Mouse (Mus musculus): ENCODE measurements at regions not wholly inside any gene's neighbourhood (a gene's known extent, or its start where the extent isn't known, plus 50 kb on each side); places are given as distances from the start of the nearest gene placed in this dataset.
"Not testable (repeated sequence)": the region's sequence is repeated elsewhere in the genome, so short reads cannot be mapped to it uniquely, and the experiment has no call there.

- H3K9me3 ChIP-seq (ENCODE audit: control insufficient read depth, low read length); ATAC-seq; H3K9ac ChIP-seq (ENCODE audit: low read depth, low read length); H3K4me1 ChIP-seq (ENCODE audit: control insufficient read depth, insufficient read depth, low read depth, low read length); H3K36me3 ChIP-seq (ENCODE audit: control insufficient read depth, insufficient read depth, low read length); H3K4me3 ChIP-seq (ENCODE audit: low read length); H3K27me3 ChIP-seq (replicated peaks; ENCODE audit: control insufficient read depth, insufficient read depth, low read length); H3K27ac ChIP-seq (ENCODE audit: low read depth, low read length); H3K4me2 ChIP-seq (ENCODE audit: low read length): not testable (repeated sequence)
- 78% methylated on average over 5 of the region's 7 CpGs for WGBS
Measured at GRCm38 (mm10) chr7:73254972-73255371, 120.3 kb upstream of the Rgma start.

GRCm38 (mm10) chr7:73260140-73260539 lies 115.2 kb upstream of the Rgma start:
- Histone ChIP-seq H3K4me2 (ENCODE audit: low read length) (no peak overlapping the region), H3K27me3 (replicated peaks; ENCODE audit: control insufficient read depth, insufficient read depth, low read length) (no peaks in the 10 kb centered on the region; the same call in 1 of the 2 replicates), H3K4me1 (ENCODE audit: control insufficient read depth, insufficient read depth, low read depth, low read length) (no peaks in the 10 kb centered on the region), H3K27ac (ENCODE audit: low read depth, low read length) (no peak overlapping the region), H3K9me3 (ENCODE audit: control insufficient read depth, low read length) (no peaks in the 10 kb centered on the region), H3K4me3 (ENCODE audit: low read length) (no peak overlapping the region), H3K9ac (ENCODE audit: low read depth, low read length) (no peak overlapping the region), H3K36me3 (ENCODE audit: control insufficient read depth, insufficient read depth, low read length) (no peaks in the 10 kb centered on the region)
- no peak for ATAC-seq
- WGBS = 85% methylated on average over 4 of the region's 4 CpGs

- no peak overlapping the region for H3K9ac ChIP-seq (ENCODE audit: low read depth, low read length)
- H3K36me3 ChIP-seq (ENCODE audit: control insufficient read depth, insufficient read depth, low read length) = no peaks in the 10 kb centered on the region
- no peak for ATAC-seq
- no peak overlapping the region for H3K4me2 ChIP-seq (ENCODE audit: low read length)
- WGBS = 52% methylated on average over 5 of the region's 5 CpGs
- H3K4me3 ChIP-seq (ENCODE audit: low read length) = no peak overlapping the region
- H3K4me1 ChIP-seq (ENCODE audit: control insufficient read depth, insufficient read depth, low read depth, low read length) = no peaks in the 10 kb centered on the region
- no peaks in the 10 kb centered on the region; the same call in 1 of the 2 replicates for H3K27me3 ChIP-seq (replicated peaks; ENCODE audit: control insufficient read depth, insufficient read depth, low read length)
- no peaks in the 10 kb centered on the region for H3K9me3 ChIP-seq (ENCODE audit: control insufficient read depth, low read length)
- H3K27ac ChIP-seq (ENCODE audit: low read depth, low read length) = no peak overlapping the region
Measured at GRCm38 (mm10) chr7:73261750-73262149, 113.6 kb upstream of the Rgma start.

- 41% methylated on average over 3 of the region's 3 CpGs for WGBS
- no peak overlapping the region for H3K4me3 ChIP-seq (ENCODE audit: low read length)
Measured at GRCm38 (mm10) chr7:73262526-73262925, 112.8 kb upstream of the Rgma start.

GRCm38 (mm10) chr7:73269626-73270025 lies 105.7 kb upstream of the Rgma start:
- WGBS = 90% methylated on average over 3 of the region's 3 CpGs
- no peak for ATAC-seq

More at GRCm38 (mm10) chr7:73262526-73262925, 112.8 kb upstream of the Rgma start:
- Histone ChIP-seq H3K36me3 (ENCODE audit: control insufficient read depth, insufficient read depth, low read length) (no peaks in the 10 kb centered on the region), H3K27me3 (replicated peaks; ENCODE audit: control insufficient read depth, insufficient read depth, low read length) (no peaks in the 10 kb centered on the region; the same call in 1 of the 2 replicates), H3K4me1 (ENCODE audit: control insufficient read depth, insufficient read depth, low read depth, low read length) (no peaks in the 10 kb centered on the region), H3K9ac (ENCODE audit: low read depth, low read length) (no peak overlapping the region), H3K9me3 (ENCODE audit: control insufficient read depth, low read length) (no peaks in the 10 kb centered on the region), H3K4me2 (ENCODE audit: low read length) (no peak overlapping the region), H3K27ac (ENCODE audit: low read depth, low read length) (no peak overlapping the region)
- ATAC-seq = no peak; the same call in 1 of the 2 replicates

GRCm38 (mm10) chr7:73272787-73273186 lies 102.5 kb upstream of the Rgma start:
- no peak overlapping the region for H3K9ac ChIP-seq (ENCODE audit: low read depth, low read length)
- H3K9me3 ChIP-seq (ENCODE audit: control insufficient read depth, low read length) = peaks cover 4% of the 10 kb centered on the region
- no peaks in the 10 kb centered on the region for H3K36me3 ChIP-seq (ENCODE audit: control insufficient read depth, insufficient read depth, low read length)
- H3K4me2 ChIP-seq (ENCODE audit: low read length) = no peak overlapping the region
- H3K4me1 ChIP-seq (ENCODE audit: control insufficient read depth, insufficient read depth, low read depth, low read length) = no peaks in the 10 kb centered on the region
- H3K27ac ChIP-seq (ENCODE audit: low read depth, low read length) = no peak overlapping the region
- WGBS = 86% methylated on average over 1 of the region's 1 CpGs
- no peak for ATAC-seq
- no peaks in the 10 kb centered on the region for H3K27me3 ChIP-seq (replicated peaks; ENCODE audit: control insufficient read depth, insufficient read depth, low read length)
- H3K4me3 ChIP-seq (ENCODE audit: low read length) = no peak overlapping the region

More at GRCm38 (mm10) chr7:73269626-73270025, 105.7 kb upstream of the Rgma start:
- Histone ChIP-seq H3K36me3 (ENCODE audit: control insufficient read depth, insufficient read depth, low read length) (no peaks in the 10 kb centered on the region), H3K27ac (ENCODE audit: low read depth, low read length) (no peak overlapping the region), H3K4me2 (ENCODE audit: low read length) (no peak overlapping the region), H3K4me3 (ENCODE audit: low read length) (no peak overlapping the region), H3K4me1 (ENCODE audit: control insufficient read depth, insufficient read depth, low read depth, low read length) (no peaks in the 10 kb centered on the region), H3K9me3 (ENCODE audit: control insufficient read depth, low read length) (peaks cover 4% of the 10 kb centered on the region), H3K27me3 (replicated peaks; ENCODE audit: control insufficient read depth, insufficient read depth, low read length) (no peaks in the 10 kb centered on the region), H3K9ac (ENCODE audit: low read depth, low read length) (no peak overlapping the region)

- no peak overlapping the region for H3K9ac ChIP-seq (ENCODE audit: low read depth, low read length)
- no peaks in the 10 kb centered on the region for H3K36me3 ChIP-seq (ENCODE audit: control insufficient read depth, insufficient read depth, low read length)
- H3K4me1 ChIP-seq (ENCODE audit: control insufficient read depth, insufficient read depth, low read depth, low read length) = no peaks in the 10 kb centered on the region
- H3K4me2 ChIP-seq (ENCODE audit: low read length) = no peak overlapping the region
- peaks cover 6% of the 10 kb centered on the region for H3K9me3 ChIP-seq (ENCODE audit: control insufficient read depth, low read length)
- H3K4me3 ChIP-seq (ENCODE audit: low read length) = no peak overlapping the region
- 81% methylated on average over 9 of the region's 9 CpGs for WGBS
- no peak overlapping the region for H3K27ac ChIP-seq (ENCODE audit: low read depth, low read length)
- no peaks in the 10 kb centered on the region for H3K27me3 ChIP-seq (replicated peaks; ENCODE audit: control insufficient read depth, insufficient read depth, low read length)
- ATAC-seq = no peak
Measured at GRCm38 (mm10) chr7:73275814-73276271, 99.5 kb upstream of the Rgma start.

GRCm38 (mm10) chr7:73278616-73279015 lies 96.7 kb upstream of the Rgma start:
- ATAC-seq = no peak
- Histone ChIP-seq H3K27me3 (replicated peaks; ENCODE audit: control insufficient read depth, insufficient read depth, low read length) (no peaks in the 10 kb centered on the region), H3K4me1 (ENCODE audit: control insufficient read depth, insufficient read depth, low read depth, low read length) (no peaks in the 10 kb centered on the region), H3K4me3 (ENCODE audit: low read length) (no peak overlapping the region), H3K36me3 (ENCODE audit: control insufficient read depth, insufficient read depth, low read length) (no peaks in the 10 kb centered on the region), H3K4me2 (ENCODE audit: low read length) (no peak overlapping the region), H3K9me3 (ENCODE audit: control insufficient read depth, low read length) (peaks cover 3% of the 10 kb centered on the region), H3K9ac (ENCODE audit: low read depth, low read length) (no peak overlapping the region), H3K27ac (ENCODE audit: low read depth, low read length) (no peak overlapping the region)
- WGBS = 86% methylated on average over 6 of the region's 6 CpGs

GRCm38 (mm10) chr7:73279936-73280445 lies 95.3 kb upstream of the Rgma start:
- no peak for ATAC-seq
- H3K4me2 ChIP-seq (ENCODE audit: low read length) = no peak overlapping the region
- H3K36me3 ChIP-seq (ENCODE audit: control insufficient read depth, insufficient read depth, low read length) = no peaks in the 10 kb centered on the region
- H3K27me3 ChIP-seq (replicated peaks; ENCODE audit: control insufficient read depth, insufficient read depth, low read length) = no peaks in the 10 kb centered on the region
- H3K9ac ChIP-seq (ENCODE audit: low read depth, low read length) = no peak overlapping the region
- no peaks in the 10 kb centered on the region for H3K4me1 ChIP-seq (ENCODE audit: control insufficient read depth, insufficient read depth, low read depth, low read length)
- WGBS = 87% methylated on average over 4 of the region's 4 CpGs
- H3K9me3 ChIP-seq (ENCODE audit: control insufficient read depth, low read length) = peaks cover 3% of the 10 kb centered on the region
- no peak overlapping the region for H3K4me3 ChIP-seq (ENCODE audit: low read length)
- H3K27ac ChIP-seq (ENCODE audit: low read depth, low read length) = no peak overlapping the region

GRCm38 (mm10) chr7:73286244-73286643 lies 89.1 kb upstream of the Rgma start:
- Histone ChIP-seq H3K36me3 (ENCODE audit: control insufficient read depth, insufficient read depth, low read length) (no peaks in the 10 kb centered on the region), H3K9me3 (ENCODE audit: control insufficient read depth, low read length) (no peaks in the 10 kb centered on the region), H3K9ac (ENCODE audit: low read depth, low read length) (no peak overlapping the region), H3K27ac (ENCODE audit: low read depth, low read length) (no peak overlapping the region), H3K4me1 (ENCODE audit: control insufficient read depth, insufficient read depth, low read depth, low read length) (no peaks in the 10 kb centered on the region), H3K4me2 (ENCODE audit: low read length) (no peak overlapping the region), H3K4me3 (ENCODE audit: low read length) (no peak overlapping the region), H3K27me3 (replicated peaks; ENCODE audit: control insufficient read depth, insufficient read depth, low read length) (no peaks in the 10 kb centered on the region)
- ATAC-seq = no peak
- WGBS = 88% methylated on average over 5 of the region's 5 CpGs
